Mouse (Mus musculus) kidney, postnatal 10 days (tissue): ENCODE measurements around the gene Zfp174.
A peak's percentile ranks its signal among the peaks of the same experiment; 100 is the strongest.

Experiments used
- DNase-seq: peaks from one replicate; pipeline ENCODE4 v3.0.0; 2021; ENCODE audit warnings: mixed read lengths

Zfp174 gene

DNA sequence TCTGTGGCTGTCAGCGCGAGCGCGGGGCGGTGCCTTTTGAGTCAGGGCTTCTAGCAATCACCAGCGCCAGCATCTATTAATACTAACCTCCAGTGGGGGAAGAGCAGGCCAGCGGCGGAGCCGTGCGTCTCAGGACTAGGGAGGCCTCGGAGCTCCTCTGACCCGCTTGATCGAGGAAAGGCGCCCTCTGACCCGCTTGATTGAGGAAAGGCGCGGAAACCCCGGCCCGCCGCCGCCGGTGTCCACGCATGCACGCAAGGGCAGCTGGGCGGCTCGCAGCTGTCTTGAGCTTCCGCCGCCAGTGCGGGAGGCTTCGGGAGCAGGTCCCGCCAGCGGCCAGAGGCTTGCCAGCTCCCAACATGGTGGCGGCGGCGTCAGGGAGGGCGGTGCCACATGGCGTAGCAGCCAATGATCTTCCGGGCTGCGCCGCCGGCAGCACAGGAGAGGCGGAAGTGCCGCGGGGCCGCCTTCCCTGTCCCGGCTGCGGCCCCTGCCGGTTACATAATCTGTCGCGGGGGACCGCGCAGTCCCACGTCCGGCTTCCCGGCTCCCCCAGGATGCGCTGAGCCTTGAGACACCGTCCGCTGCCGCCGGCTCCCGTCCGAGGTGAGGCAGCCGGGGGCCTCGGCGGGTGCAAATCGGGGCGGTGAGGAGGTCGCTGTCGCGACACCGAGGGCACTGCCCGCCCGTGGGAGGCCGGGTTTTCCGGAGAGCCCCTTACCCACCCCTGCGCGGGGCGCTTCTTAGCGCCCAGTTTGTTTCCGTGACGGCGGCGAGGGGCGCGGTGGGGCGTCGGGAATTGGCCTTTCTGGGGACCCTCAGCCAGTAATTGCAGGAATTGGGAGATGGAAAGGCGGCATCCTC, 37.4 kb downstream of the Zfp174 start, which contains the start of the genes Zfp597 and Gm20695:
Zfp597 (minus strand) TSS at position 361 of the 864 bp plus-strand sequence.
Gm20695 (plus strand) TSS at position 448 of the 864 bp plus-strand sequence.
- peak; percentile 97 for DNase-seq

DNA sequence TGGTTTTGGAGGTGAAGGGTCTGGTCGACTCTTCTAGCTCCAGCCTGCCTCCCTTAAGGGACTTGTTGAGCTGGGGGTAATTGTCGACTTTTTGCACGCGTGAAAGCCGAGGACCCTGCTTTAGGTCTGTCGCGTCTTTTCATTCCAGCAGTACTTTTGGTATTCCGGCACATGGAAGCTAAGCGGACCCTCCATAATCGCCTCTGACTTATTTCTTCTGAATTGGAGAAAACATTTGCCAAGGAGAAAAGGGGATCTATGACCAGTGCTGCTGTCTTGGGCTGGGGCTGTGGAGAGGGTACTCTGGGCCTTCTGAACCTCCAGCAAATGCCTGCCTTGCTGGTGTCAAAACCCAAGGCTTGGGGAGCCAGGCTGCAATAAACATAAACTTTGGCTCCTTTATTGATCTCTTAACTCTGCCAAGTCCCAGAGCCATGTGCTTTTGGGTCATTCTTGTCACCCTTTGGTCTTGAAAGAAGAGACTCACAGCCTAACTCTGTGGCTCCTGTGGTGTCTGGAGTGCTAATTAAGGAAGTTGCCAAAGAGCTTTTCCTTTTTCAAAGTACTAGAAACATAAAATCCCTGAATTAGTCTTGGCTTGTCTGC, 38.1 kb downstream of the Zfp174 start:
- no peak for DNase-seq

DNA sequence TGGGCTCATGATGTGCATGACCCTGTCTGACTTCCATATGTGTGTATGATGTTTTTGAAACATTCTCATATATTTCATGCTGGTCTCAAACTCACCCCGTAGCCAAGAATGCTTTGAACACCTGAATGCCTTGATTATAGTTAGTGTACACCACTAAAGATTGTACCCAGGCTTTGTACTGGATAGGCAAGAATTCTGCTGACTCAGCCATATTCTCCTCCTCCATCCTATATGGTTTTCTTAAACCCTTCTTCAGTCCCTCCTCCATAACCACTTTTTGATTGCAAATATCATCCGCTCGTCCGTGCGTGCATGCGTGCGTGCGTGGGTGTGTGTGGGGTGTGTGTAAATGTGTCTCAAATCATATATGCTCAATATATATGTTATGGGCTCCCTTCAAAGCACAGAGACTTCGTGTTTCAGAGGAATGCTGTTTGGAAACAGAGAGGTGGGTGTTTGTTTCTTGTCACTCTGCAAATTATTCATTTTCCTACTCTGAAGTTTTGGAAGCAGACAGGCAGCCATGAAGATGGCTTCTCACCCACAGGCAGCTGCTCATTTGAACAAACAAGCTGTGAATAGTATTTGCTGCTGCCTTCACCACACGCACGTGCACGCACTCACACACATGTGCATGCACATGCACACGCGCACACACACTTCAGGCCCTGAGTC, 44.7 kb downstream of the Zfp174 start:
- no peak for DNase-seq

DNA sequence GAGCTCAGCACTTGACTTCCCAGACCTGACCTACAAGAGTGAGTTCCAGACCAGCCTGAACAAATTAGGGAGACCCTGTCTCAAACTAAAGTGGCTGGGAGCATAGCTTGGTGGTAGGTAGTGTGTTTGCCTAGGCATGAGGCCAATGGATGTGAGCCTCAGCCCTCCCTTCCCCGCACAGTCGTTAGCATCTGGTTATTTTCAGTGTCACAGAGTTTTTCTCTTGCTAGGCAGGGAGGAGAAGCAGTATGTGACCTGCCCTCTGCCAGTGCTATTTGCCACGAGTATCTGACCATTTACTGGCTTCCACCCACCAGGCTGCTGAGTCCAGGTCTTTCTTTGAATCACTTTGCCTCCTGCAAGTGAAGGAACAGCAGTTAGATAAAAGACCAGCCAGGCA, 46.7 kb downstream of the Zfp174 start:
- DNase-seq = no peak

DNA sequence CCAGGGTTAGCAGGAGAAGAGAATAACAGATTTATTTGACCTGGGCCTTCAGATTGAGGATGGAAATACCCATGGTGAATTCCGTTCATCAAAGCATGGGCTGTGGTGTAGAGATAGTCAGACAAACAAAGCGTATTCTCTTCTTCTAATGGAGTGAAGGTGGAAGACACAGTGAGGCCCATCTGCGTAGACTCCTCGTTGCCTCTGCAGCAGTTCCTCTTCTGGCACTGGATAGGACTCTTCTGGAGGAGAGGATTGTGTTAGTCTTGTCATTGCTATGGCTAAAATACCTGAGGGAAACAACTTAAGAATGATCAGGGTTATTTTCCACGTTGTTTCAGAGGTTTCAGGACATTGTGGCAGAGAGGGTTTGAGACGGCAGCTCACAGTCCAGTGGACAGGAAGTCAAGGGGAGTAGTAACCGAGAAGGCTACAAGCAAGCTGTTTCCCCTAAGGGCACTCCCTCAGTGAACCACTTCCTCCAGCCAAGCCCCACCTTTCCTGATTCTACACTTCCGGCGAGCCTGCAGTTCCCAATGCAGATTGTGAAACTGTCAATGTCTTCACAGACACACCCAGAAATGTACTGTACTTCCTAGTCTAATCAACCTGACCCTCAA, 48.2 kb downstream of the Zfp174 start:
- peak; percentile 45 for DNase-seq

DNA sequence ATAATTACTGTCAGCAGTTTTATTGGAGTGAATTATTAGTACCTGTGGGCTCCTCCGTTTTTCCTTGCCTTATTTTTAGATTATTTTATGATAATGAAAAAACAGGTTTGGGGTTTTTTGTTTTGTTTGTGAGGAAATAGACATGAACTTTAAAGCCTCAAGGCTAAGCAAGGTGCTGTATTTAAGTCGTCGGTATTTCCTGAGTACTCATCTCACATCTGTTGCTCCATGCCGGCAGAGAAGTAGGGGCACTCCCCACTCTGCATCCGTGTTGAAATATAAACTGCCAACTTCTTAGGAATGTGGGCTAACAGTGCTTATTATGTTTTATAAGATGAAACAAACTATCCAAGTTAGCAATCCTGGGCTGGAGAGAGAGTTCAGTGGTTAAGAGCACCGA, 49.0 kb downstream of the Zfp174 start:
- DNase-seq = no peak

DNA sequence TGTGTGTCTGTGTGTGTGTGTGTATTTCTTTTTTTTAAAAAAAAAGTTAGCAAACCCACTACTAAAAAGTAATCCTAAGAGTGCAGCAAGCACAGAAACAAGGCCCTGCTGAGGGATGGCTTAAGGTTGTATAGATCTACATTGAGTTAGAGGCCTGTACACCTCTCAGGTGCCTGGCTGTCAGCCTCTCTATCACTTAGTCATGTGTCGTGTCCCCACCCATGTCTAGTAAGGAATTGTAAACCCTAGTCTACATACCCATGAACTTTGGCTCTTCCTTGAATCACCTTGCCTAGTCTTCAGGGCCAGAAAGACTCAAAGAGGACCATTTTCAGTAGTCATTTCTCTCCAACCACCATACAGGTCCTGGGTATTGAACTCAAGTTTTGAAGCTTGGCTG, 49.5 kb downstream of the Zfp174 start:
- no peak for DNase-seq

DNA sequence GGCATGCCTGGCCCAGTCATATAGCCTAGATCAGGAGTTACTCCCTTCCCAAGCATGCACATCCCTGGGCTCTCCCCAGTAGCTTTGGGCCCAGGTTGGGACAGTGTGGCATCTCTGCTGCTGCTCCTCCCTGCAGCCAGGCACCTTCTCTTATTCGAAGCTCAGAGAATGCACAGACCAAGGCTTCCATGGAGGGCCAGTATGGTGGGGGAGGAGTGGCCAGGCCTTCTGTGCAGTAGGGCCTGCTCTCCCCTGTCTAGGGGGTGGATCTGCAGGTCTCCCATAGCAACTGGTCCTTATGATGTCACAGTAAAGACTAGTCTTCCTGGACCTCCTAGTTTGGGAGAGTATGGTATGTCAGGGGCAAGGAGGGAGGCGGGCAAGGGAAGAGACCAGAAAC, 60.4 kb downstream of the Zfp174 start:
- DNase-seq = no peak
